Mouse (Mus musculus): ENCODE measurements around the gene Atraid. TPM values are rescaled to one million over a fixed set of nuclear protein-coding genes. Genes with fewer than 3 reads are reported as not detected.
A peak's percentile ranks its signal among the peaks of the same experiment; 100 is the strongest.
"Not testable (repeated sequence)": the region's sequence is repeated elsewhere in the genome, so short reads cannot be mapped to it uniquely, and the experiment has no call there.

Gene Atraid
- total RNA-seq, 2 experiments from 2014 or later, result 50.5 to 57.3 TPM

- intact Hi-C loops (cut with DNase I), result loop anchor here (5.0 to 10.0 kb wide), 2 partner anchors 57 to 244 kb away; partner anchors contain the start of genes Dnajc5g, Fndc4, Gckr and Ift172
- DNase-seq, result no peak
Observed at GRCm38 (mm10) chr5:31050427-31050826, 2.3 kb downstream of the Atraid start.

- DNase-seq, result not testable (repeated sequence)
- intact Hi-C loops (cut with DNase I), result loop anchor here (5.0 to 10.0 kb wide), 2 partner anchors 54 to 241 kb away; partner anchors contain the start of genes Dnajc5g, Fndc4, Gckr and Ift172
Observed at GRCm38 (mm10) chr5:31053728-31054127, 5.6 kb downstream of the Atraid start.

- DNase-seq, result peak; percentile 96 to 97
- intact Hi-C loops (cut with DNase I), result loop anchor here (5.0 to 10.0 kb wide), 2 partner anchors 53 to 240 kb away; partner anchors contain the start of genes Dnajc5g, Fndc4, Gckr and Ift172
Observed at GRCm38 (mm10) chr5:31054261-31055215, 6.4 kb downstream of the Atraid start, which contains the start of gene Cad. Cad (plus strand) TSS chr5:31054780.

GRCm38 (mm10) chr5:31055216-31056140, 7.4 kb downstream of the Atraid start:
- DNase-seq, result peak in 1 of 2 experiments; percentile 18
- intact Hi-C loops (cut with DNase I), result loop anchor here (10.0 kb wide), 1 partner anchor 239 kb away; the partner anchor contains the start of genes Fndc4, Gckr and Ift172

- no peak for DNase-seq
- intact Hi-C loops (cut with DNase I), result no loop called here
Observed at GRCm38 (mm10) chr5:31069810-31070209, 21.7 kb downstream of the Atraid start.

- intact Hi-C loops (cut with DNase I), result no loop called here
Observed at GRCm38 (mm10) chr5:31071059-31071458, 22.9 kb downstream of the Atraid start.

GRCm38 (mm10) chr5:31071821-31072220, 23.7 kb downstream of the Atraid start:
- DNase-seq, result no peak
- intact Hi-C loops (cut with DNase I), result no loop called here

More at GRCm38 (mm10) chr5:31071059-31071458, 22.9 kb downstream of the Atraid start:
- no peak for DNase-seq

- intact Hi-C loops (cut with DNase I), result no loop called here
- no peak for DNase-seq
Observed at GRCm38 (mm10) chr5:31073176-31073575, 25.1 kb downstream of the Atraid start.

- intact Hi-C loops (cut with DNase I), result no loop called here
- DNase-seq, result no peak
Observed at GRCm38 (mm10) chr5:31076346-31076745, 28.2 kb downstream of the Atraid start.

GRCm38 (mm10) chr5:31080059-31080794, 32.1 kb downstream of the Atraid start:
- intact Hi-C loops (cut with DNase I), result no loop called here

GRCm38 (mm10) chr5:31080795-31081164, 32.7 kb downstream of the Atraid start:
- DNase-seq, result no peak
- intact Hi-C loops (cut with DNase I), result no loop called here

More at GRCm38 (mm10) chr5:31080059-31080794, 32.1 kb downstream of the Atraid start:
- no peak for DNase-seq

- intact Hi-C loops (cut with DNase I), result no loop called here
- DNase-seq, result peak in 1 of 2 experiments; percentile 38
Observed at GRCm38 (mm10) chr5:31081386-31081785, 33.3 kb downstream of the Atraid start.

- peak; percentile 52 to 70 for DNase-seq
- intact Hi-C loops (cut with DNase I), result loop anchor here (2.0 kb wide), 1 partner anchor 28 kb away; no protein-coding TSS in a partner anchor
Observed at GRCm38 (mm10) chr5:31082355-31082754, 34.2 kb downstream of the Atraid start.

- peak; percentile 34 to 35 for DNase-seq
- intact Hi-C loops (cut with DNase I), result loop anchor here (2.0 kb wide), 1 partner anchor 28 kb away; no protein-coding TSS in a partner anchor
Observed at GRCm38 (mm10) chr5:31082935-31083625, 35.0 kb downstream of the Atraid start.

GRCm38 (mm10) chr5:31083949-31084348, 35.8 kb downstream of the Atraid start:
- no peak for DNase-seq
- intact Hi-C loops (cut with DNase I), result loop anchor here (2.0 kb wide), 1 partner anchor 27 kb away; no protein-coding TSS in a partner anchor

- intact Hi-C loops (cut with DNase I), result no loop called here
- no peak for DNase-seq
Observed at GRCm38 (mm10) chr5:31086606-31087005, 38.5 kb downstream of the Atraid start.

- intact Hi-C loops (cut with DNase I), result no loop called here
- DNase-seq, result no peak
Observed at GRCm38 (mm10) chr5:31087131-31087530, 39.0 kb downstream of the Atraid start.

GRCm38 (mm10) chr5:31092231-31092975, 44.3 kb downstream of the Atraid start:
- intact Hi-C loops (cut with DNase I), result no loop called here
- DNase-seq, result no peak
